Mouse (Mus musculus): ENCODE measurements around the gene Avpr2. TPM values are rescaled to one million over a fixed set of nuclear protein-coding genes. Genes with fewer than 3 reads are reported as not detected.
A peak's percentile ranks its signal among the peaks of the same experiment; 100 is the strongest.

Avpr2 gene
- not detected for total RNA-seq (2021)
- long read RNA-seq, experiment 1, result 0 reads
- long read RNA-seq, experiment 2, result 0 reads

DNA sequence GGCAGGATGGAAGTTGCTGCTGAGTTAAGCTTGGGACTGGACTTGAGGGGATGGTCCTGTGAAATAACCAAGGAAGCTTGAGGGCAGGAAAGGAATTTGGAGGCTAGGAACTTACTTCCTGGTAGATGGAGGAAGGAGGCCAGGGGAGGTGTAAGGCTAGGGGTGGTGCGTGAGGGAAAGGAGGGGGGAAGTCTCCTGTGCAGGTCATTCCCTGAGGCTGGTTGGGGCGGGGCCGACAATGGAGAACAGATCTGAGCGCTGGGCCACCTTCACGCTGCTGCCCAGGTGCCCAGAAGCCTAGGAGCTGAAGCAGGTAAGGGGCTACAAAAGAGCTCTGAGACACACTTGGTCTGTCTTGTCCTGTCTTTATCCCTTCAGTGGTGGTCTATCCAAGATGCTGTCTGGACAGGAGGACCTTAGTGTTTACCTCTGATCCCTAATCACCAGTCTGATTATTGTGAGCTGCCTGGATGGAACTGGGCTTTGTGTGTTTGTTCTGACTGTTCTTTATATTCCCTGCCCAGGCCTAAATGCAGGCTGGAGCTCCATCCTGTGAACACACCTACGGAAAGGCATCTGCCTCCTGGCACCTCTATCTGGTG, at the start of gene Avpr2:
Gene Avpr2, plus strand, starts transcription at position 552 of the 602 bp plus-strand sequence.
- intact Hi-C loops (cut with DNase I), result no loop called here
- DNase-seq, result no peak

DNA sequence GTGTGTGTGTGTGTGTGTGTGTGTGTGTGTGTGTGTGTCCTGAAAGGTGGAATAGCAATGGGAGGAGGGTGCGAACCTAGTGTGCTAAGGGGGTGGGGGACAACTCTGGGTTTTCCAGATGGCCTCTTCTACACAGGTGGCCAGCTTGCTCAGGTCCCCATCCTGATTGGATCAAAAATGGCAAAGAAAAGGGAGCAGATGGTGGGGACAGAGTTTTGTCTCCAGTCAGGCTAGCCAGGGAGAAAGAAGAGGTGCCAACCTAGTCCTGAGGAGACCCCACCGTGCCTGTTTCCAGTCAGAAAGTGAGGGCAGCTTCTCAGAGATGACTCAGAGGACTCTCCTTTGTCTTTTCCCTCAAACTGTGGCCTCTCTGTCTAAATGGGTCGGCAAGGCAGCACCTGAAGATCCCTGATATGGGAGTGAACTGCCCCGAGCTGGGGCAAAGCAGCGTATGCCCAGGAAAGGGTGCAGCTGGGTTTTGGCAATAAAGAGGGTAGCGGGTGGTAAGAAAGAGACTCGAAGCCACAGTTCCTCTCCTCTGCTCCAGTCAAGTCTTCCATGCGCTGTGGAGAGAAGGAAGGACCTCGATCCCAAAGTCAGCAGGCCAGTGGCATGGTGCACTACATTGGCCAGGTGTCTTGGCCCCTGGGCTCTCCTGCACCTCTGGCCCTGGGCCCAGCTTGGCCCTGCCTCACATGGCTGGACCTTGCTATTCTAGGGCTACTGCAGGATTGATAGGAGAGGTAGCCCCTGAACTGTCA, 37.4 kb upstream of the Avpr2 start:
- intact Hi-C loops (cut with DNase I), result no loop called here
- DNase-seq, result no peak

DNA sequence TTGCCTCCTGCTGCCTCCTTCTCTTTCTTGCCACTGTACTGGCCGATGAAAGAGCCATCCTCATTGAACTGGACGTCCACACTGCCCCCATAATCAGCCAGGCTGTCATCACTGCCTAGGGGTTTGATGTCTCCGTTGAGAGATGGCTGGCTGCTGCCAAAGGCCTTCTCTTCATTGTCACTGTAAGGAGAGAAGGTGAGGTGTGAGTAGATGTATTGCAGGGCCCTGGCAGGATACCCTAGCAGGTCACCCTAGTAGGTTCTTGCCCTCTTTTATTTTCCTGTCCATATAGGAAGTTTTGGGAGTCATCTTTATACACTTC, 36.9 kb upstream of the Avpr2 start:
- intact Hi-C loops (cut with DNase I), result no loop called here
- DNase-seq, result no peak

DNA sequence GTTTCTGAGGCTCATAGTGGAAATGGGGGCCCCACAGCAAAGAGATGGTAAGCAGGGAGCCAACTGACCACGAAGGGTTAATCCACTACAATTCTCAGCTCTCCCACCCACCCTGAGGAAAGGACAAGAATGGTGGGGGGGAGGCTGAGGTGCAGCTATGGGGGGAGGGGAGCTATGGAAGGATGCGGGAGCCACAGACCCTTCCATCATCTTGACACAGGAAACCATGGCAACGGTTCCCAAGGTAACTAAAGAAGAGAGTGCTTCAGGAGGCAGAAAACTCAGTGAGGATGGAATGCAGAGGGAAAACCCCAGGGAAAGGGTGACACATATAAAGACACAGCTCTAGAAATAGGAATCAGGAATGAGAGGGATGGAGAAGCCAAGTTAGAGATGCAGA, 27.2 kb upstream of the Avpr2 start:
- no peak for DNase-seq
- intact Hi-C loops (cut with DNase I), result no loop called here

DNA sequence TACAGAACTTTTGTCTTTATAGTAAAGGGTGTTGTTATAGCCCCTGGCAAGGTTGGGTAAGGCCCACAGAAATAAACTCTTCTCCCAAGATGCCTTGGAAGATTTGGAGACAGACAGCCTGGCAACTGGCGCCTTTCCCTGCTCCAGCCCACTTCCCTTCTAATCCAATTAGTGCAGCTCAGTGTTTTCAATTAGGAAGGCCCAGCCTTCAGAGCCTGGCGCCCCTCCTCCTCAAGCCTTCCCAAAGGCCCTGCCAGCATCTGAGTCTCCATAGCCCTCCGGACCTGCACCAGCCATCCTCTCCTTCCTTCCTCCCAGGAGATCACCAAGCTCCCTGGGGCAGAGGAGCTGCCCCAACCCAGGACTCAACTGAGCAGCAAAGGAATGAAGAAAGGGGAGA, 24.6 kb upstream of the Avpr2 start:
- DNase-seq, result no peak
- intact Hi-C loops (cut with DNase I), result no loop called here

DNA sequence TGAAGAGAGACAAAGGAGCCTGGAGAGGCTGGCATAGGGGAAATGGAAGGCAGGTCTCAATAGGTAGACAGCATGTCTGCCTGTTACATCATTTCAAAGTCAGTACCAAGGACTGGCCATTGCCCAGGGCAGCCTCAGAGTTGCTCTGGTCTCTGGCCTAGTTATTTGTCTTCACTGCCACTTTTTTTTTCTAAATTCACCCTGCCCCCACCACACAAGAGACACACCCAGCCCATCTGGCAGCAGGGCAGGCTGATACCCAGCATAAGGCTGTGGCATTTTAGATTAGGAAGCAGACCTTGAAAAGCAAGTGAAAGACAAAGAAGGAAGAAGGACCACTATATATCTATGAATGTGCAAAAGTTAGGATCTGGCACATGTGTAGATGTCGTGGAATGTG, 24.1 kb upstream of the Avpr2 start:
- intact Hi-C loops (cut with DNase I), result no loop called here
- DNase-seq, result no peak

DNA sequence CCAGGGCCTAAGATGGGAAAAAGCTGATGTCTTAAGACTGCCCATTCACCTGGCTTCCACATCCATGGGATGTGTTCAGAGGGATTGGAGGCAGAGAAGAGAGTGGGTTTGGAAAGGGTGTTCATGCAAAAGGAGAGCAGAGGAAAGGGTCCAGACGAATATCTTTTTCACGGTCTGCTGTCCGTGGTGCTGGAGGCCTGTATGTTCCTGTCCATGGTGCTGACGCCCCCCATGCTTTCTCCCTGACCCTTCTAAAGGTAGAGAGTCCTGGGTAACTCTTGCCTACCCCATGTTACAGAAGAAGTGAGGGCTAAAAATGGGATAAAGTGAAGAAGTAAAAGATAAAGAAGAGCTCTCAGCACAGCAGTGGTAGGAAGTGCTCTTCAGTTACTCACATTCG, 22.6 kb upstream of the Avpr2 start:
- intact Hi-C loops (cut with DNase I), result no loop called here
- no peak for DNase-seq

DNA sequence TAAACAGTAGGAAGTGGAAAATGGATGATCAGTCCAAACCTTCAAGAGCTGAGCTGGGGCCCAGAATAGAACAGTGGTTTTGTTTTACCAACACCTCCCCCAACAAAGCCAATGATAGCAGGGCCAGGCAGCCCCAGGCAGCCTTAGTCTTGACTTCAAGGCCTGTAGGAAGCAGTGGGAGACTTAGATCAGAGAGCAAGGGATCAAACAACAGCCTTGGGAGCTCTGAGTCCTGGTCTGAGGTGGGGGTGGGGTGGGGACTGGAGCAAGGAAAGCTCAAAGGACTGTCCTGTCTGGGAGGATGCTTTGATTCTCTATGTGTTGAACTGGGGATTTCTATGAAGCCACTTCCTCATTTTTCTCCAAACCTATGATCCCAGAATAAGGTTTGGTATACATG, 20.4 kb upstream of the Avpr2 start:
- intact Hi-C loops (cut with DNase I), result no loop called here
- no peak for DNase-seq

DNA sequence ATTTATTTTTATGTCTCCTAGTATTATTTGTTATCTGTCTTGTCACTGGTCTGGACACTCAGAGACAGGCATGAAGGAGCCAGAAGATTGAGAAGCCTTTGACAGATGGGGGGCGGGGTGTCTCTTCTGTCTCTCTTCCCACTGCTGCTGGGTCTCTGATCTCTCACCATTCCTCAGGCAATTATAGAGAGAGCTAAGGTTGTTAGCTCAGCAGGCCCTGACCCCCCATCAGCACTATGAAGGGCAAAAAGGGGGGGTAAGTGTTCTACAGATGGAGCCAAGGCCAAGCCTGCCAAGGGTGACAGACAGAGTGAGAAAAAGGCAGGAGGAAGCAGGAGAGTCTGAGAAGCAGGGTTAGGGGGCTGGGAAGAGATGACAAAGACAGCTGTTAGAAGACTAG, 19.9 kb upstream of the Avpr2 start:
- intact Hi-C loops (cut with DNase I), result no loop called here
- DNase-seq, result no peak

DNA sequence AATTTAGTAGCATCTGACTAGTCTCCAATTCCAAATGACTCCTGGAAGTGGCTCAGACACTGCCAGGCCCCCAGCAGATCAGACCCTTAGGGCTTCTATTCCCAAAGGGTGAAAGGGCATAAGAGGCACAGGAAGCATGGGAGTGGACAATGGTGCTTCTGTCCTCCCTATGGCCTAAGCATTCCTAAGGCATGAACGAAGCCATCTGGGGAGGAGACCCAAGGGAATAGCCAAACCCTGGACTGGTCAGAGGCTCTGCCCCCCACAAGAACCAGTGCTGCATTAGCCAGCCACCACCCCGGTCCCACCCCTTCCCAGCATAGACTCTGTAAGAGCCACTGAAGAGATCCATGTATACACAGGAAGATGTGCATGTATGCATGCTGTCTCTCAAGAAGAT, 16.0 kb upstream of the Avpr2 start:
- intact Hi-C loops (cut with DNase I), result no loop called here
- DNase-seq, result no peak

DNA sequence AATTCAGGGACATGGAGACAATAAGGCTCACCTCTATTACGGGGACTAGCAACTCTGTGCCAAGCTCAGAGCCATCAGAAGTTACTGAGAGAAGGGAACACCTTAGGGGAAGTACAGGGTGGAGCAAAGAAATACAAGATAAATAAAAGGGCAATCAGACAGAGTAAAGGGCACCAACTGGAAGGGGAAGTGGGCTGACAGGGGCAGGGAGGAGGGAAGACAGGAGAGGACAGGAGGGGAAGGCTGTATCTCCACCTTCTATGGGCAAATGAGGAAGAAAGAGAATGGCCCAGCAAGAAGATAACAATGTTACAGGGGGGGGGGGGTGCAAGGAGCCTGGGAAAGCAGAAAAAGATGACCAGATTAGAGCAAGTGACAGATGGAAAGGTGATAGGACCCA, 14.9 kb upstream of the Avpr2 start:
- intact Hi-C loops (cut with DNase I), result no loop called here
- DNase-seq, result no peak

DNA sequence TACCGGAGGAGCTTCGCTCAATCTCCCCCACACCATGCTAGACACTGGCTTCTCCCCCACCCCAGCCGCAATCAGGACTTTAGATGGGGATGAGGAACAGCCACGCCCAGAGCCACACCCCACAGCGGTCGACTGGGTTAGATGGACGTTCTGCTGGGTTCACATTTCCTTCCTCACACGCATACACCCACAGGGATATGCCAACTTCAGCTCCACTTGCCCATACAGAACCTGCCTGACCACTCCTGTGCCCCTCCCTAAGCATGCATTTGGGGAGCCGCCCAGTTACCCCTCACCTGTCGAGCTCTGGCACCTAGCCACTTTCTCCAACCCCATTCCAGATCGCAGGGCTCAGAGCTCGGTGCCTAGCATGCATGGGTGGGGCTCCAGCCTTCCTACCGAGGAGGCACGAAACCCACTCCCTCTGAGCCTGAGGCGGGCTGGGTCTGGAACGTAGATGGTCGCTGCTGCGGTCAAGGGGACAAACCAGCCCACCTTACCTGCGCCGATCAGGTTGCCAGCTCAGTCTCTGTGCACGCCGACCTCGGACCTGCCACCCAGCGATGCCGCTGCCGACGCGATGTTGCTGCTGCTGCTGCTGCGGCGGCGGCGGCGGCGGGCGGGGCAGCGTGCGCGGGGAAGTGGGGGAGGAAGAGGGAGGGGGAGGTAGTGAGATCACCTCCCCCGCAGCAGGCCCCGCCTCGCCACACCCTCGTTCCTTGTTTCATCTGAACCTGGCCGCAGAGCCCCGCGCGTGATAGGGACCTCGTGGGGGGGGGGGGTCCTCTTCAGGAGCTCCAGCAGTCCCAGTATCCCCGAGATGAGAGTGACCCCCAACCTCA, 11.5 kb upstream of the Avpr2 start:
- no peak for DNase-seq
- intact Hi-C loops (cut with DNase I), result no loop called here

DNA sequence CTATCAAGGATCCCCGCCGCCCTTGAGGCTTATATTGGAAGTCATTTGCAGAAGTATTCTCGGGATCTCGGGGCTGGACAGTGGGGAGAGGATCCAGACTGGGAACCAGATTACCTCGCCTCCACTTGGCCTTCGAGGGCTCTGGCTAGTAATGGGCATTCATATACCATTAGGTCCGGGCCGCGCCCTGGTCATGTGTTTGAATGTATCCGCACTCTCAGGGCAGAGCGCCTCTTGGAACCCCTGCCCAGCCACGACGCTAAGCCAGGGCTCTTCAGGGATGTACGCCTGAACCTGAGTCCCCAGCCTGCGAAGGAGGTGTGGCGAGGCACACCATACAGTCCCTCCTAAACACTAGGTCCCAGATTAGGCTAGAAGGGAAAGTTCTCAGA, 10.9 kb upstream of the Avpr2 start:
- intact Hi-C loops (cut with DNase I), result no loop called here

DNA sequence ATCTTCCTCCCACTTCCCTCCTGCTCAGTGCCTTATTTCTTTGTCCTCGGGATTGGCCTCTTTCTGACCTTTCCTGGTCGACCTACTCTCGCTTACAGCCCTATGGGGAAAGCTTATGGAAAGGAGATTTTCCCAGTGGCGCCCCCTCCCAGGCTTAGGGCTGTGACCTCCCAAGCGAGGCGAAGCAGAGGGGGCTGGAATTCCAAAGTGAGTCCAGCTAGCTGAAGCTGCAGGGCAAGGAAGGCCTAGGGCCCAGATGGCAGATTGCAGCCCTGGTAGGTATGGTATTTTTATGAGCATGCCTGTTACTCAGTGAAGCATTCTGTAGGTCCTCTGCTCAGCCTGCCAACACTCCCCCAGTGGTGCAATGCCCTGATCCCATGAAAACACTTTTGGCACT, 10.4 kb upstream of the Avpr2 start:
- intact Hi-C loops (cut with DNase I), result no loop called here
- no peak for DNase-seq

More for the DNA sequence above, 10.9 kb upstream of the Avpr2 start:
- DNase-seq, result no peak

DNA sequence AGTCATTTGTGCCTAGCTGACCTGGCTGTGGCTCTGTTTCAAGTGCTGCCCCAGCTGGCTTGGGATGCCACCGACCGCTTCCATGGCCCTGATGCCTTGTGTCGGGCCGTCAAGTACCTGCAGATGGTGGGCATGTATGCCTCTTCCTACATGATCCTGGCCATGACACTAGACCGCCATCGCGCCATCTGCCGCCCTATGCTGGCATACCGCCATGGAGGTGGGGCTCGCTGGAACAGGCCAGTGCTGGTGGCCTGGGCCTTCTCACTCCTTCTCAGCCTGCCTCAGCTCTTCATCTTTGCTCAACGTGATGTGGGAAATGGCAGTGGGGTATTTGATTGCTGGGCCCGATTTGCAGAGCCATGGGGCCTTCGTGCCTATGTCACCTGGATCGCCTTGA, 931 bp downstream of the Avpr2 start:
- no peak for DNase-seq
- intact Hi-C loops (cut with DNase I), result no loop called here

DNA sequence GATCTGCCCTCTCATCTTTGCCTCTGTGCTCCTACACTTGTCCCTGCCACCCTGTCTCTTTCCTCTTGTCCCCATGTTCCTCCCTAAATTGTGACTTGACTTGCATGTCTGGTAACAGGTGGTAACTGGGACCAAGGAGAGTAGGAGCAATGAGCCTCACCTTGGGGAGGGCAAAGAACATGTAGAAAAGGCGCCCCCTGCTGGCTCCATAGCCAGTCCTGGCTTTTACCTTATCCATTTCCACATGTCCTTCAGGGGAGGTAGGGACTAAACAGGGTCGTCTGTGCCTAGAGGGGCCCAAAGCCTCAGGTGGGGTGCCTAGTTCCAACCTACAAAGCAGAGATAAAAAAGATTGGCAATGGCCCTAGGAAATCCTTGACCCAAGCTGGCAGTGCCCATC, 3.8 kb downstream of the Avpr2 start, which contains the start of gene L1cam:
Gene L1cam, minus strand, starts transcription at position 387 of the 400 bp plus-strand sequence.
- intact Hi-C loops (cut with DNase I), result loop anchor here (2.0 kb wide), 1 partner anchor 97 kb away; no protein-coding TSS in a partner anchor
- peak; percentile 15 to 21 for DNase-seq

DNA sequence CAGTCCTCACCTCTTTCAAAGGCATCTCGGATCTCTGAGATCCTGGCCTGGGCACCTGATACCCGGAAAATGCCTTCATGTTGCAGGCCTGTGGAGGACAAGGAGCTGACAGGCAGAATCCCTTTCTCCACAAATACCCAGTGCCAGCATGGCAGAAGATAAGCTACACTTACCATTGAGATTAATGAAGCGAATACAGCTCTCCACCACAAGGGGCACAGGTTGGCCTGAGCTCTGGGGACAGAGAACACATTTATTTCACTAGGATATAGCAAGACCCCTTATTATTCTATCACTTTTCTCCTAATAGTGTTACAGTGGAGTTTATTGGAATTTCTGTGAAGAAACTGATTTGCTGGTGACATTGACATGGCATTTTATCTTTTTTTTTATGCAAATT, 6.1 kb downstream of the Avpr2 start:
- DNase-seq, result no peak
- intact Hi-C loops (cut with DNase I), result no loop called here

DNA sequence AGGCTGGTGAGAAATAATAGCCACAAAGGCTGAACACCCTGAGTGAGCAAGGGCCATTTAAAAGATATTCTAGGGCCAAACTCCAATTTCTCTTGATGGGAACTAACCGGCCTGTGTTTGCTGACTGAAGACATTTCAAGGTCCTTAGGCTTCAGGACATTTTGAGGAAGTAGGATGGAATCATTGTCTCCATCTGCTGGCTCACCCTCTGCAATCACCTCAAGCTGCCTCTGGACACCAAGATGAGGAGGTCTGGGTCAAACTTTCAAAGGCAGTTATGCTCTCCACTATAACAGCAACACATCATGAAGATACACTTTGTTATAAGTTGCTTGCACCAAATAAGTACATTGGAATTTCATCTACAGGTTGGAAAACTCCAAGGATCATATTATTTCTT, 18.1 kb downstream of the Avpr2 start:
- DNase-seq, result no peak
- intact Hi-C loops (cut with DNase I), result no loop called here

DNA sequence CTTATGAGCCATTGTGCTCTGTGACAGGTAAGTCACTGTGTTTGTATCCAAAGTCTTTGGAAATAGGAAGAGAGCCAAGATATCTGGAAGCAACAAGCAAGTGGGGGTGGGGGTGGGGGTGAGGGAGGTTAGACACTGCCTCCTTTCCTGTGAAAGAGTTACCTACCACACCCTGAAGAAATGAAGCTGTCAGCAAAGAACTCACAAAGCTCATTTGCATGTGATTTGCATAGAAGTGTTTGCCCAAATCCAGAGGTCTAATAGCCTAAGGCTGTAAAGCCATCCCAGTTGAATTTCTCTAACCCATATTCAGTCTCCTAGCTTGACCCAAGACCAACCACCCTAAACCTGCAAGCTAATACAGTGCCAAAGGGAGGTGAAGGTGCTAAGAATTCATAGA, 18.5 kb downstream of the Avpr2 start:
- DNase-seq, result no peak
- intact Hi-C loops (cut with DNase I), result no loop called here

DNA sequence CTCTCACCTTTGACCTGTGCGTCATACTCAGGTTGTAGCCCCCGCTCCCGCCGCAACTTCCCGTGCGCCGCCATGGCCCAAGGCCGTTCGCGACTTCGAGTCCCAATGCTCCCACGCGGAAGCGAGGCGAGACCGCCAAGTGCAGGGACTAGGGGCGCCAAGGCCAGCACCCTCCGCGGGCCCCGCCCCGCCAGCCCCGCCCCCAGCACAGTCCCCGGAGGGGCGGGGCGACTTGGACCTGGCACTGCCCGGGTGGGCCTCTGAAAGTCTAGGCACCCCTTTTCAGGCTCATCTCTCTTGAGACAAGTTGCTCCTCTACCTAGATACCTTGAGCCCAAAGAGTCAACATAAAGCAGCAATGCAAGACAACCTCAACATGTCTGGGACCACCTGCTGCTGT, 19.3 kb downstream of the Avpr2 start:
- intact Hi-C loops (cut with DNase I), result no loop called here
- DNase-seq, result no peak

DNA sequence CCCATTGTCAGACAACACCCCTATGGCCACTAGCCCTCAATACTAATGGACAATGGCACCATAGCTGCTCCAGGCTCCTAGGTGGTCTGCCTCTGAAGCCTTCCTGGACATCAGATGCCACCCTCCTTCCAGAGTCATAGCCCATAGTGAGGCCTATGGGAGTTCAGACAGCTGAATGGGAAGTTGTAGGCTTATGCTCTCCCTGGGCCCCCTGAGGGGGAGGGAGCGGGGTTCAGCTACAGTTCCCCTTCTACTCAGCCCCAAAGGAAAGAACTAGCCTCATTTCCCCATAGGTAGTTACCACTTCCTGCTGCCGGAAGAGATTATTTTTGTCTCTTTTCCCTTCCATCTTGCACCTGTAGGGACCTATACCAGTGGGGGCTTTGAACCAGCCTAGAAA, 19.7 kb downstream of the Avpr2 start:
- intact Hi-C loops (cut with DNase I), result no loop called here
- DNase-seq, result no peak

All from gastrocnemius, postnatal 36 days (tissue).